Mouse (Mus musculus) 416B (cell line): ENCODE results near the gene Gcnt1.

Experiments
- DNase-seq: peaks from one replicate; pipeline ENCODE4 v3.0.0; 2011; ENCODE audit warnings: low read depth

Gcnt1 gene

DNA sequence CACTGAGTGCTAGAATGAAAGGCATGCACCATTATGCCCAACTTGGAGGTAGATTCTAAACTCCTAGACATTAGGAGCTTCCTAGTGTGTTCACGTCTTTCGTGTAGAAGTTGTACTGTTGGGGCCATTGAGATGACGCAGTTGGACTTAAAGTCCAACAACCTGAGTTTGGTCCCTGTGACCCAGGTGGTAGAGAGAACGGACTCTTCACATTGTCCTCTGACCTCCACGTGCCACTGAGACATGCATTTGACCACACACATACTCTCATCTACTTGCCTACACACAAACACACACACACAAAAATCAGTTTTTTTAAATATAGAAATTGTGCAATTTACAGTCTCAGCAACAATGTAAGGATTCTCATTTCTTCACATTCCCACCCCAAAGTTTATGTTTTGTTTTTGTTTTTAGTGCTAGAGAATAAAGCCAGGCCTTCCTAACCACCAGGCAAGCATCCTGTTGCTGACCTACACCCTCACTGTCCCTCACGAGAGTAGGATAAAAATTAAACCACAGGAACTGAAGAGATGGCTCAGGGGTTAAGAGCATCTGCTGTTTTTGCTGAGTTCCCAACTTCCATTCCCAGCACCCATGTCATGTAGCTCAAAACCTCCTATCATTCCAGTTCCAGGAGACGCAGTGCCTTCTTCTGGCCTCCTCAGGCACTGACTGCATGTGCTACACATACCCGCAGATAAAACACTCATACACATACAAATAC, 6.1 kb downstream of the Gcnt1 start:
- no peak for DNase-seq

DNA sequence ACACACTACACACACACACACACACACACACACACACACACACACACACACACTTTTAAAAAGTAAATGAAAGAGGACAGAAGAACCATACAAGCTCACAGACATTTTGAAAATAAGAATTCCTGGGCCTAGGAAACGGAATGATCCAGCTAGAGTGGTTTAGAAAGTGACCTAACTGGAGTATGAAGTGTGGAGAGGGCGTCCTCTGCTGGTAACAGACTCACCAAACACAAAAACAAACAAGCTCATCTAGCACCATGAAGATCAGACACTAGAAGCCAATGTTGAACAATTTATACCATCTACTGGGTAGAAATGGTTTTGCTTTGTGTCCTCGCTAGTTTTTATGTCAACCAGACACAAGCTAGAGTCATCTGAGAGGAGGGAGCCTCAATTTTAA, 7.9 kb downstream of the Gcnt1 start:
- DNase-seq = peak; percentile 89

DNA sequence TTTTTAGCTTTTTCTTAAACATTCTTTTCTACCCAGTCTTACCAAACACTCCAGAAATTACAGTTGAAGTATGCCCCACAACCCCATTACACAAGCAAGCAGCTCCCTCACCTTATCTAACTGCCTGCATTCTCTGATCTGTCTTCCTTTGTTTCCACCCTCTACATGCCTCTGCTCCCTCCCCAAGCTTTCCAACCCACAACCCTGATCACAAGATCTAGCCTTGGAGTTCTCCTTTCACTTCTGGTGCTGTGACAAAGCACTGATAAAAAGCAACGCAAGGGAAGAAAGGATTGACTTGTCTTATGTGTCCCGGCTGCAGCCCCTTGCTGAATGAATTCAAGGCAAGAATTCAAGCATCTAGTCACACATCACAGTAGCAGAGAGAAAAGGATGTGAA, 11.5 kb downstream of the Gcnt1 start:
- peak; percentile 85 for DNase-seq

DNA sequence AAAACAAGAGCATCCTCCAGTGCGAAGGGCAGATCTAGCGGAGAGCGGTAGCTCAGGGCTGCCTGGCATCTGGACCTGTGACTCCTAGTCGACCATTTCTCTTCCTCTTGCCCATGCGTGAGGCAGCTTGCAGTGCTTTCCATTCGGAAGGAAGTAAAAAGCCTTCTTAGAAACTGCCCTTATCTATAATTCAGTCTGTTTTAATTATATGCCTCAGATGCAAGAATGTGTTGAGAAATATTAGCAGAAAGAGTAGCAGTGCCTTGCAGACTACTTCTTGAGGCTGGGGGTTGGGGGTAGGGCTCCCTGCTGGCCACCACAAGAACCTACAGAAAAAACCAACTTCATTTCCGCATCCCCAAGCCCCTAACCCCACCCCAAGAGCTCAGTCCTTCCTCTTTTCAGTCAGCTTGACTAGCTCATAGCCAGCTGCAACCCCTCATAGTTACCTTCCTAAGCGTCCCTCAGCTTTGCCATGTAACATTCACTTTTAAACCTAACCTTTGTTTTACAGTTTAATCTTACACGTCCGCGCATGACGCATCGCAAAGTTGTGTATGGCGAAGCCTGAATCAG, 13.2 kb downstream of the Gcnt1 start:
- DNase-seq = peak; percentile 91

DNA sequence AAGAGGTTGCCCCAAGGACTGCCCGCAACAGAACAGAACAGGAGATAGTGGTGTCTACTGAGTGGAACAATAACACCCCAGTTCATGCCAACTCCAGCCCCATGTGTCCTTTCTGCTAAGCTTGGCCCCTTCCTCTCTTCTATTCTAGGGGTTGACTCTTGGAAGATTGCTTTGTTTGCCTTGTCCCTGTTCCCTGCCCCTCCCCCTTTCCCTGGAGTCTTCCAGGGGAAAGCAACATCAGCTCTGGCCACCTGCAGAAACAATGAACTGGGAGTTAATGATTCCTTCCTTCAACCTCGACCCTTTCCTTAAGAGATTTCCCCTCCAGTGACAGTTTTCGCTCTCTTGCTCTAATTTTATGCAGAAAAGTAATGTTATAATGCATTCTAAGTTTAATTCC, 15.3 kb downstream of the Gcnt1 start:
- no peak for DNase-seq

DNA sequence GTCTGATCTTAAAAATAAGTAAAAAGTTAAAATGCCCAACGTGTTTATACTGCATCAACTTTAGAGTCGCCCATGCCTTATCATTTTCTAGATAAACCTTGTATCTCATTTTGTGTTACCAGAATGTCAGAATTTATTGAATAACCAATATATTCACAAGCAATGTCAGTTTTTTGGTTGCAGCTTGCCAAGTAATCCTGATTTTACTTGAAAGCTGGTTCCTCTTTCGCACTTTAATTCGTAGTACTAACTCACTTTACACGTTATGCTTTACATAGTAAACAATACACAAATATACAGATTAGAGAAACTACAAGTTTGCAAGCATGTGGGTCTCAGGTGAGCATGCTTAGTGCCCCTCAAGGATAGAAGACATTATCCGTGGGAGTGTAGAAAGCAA, 15.7 kb downstream of the Gcnt1 start:
- DNase-seq = no peak

DNA sequence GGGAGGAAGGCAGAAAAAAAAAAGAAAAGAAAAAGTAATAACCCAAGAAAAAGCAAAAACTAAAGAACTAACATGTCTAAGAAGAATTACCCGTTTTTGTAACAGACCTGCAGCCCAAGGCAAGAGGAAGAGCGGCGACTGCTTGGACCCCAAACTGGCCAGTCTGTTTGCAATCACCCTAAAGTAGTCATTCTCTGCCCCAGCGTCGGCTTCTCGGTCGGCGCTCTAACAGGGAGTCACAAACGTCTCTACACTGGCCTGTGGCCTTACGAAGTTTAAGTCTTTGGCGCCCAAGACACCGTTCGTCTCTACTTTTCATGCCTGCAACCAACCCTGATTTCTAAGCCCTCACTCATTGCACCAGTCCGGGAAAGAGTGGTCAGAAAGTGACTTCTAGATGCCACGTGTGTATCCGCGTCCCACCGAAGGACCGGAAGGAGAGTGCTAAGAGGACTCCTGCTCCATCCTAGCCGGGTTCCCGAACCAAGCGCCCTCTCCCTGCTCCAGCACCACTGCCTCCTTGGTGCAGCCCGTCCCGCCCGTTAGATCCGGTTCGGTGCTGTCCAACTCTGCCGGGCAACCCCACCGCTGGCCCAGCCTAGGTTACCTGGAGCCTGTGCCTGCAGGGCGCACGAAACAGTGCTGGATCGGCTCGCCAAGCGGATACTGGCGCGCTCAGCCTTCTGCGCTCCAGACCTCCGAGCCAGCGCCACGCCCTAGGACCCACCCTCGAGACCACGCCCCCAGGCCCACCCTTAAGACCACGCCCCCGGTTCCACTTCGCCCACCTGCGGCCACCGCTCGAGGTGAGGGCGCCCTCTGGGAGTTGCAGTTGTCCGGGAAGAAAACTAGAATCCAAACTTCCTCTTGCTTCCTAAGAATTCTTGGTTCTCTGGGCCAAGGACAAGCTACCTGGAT, 16.4 kb downstream of the Gcnt1 start:
- peak; percentile 91 for DNase-seq

DNA sequence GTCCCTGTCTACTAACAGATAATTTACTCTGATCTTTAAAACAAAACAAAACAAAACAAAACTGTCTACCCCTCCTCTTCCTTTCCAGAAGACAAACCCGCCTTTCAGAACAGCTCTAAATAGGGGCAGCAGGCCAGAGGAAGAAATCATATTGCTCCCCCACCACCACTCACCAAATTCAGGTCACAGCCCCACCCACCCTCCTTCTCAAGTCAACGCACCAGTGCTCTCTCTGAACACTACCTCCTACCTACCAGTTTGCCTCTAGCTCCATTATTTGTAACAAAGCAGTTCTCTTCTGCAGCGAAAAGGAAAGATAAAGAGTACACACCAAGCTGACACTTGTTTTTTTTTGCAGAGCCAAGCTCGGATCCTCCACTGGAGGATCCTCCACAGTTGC, 17.3 kb downstream of the Gcnt1 start:
- peak; percentile 51 for DNase-seq

DNA sequence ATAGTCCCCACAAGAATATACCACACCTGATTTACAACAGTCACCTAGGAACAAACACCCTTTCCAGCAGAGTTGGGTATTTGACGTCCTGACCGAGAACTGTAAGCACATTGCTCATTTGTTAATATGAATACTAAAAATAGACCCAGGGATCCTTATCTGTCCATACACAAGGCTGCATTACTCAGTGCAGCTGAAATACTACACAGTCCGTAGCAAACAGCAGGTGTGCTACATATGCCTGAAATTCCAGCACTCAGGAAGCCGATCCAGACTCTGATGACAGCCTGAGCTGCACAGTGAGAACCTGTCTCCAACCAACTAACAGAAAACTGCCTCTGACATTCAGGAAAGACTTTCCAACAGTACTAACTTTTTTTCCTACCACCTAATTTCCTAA, 17.8 kb downstream of the Gcnt1 start:
- DNase-seq = peak; percentile 37

DNA sequence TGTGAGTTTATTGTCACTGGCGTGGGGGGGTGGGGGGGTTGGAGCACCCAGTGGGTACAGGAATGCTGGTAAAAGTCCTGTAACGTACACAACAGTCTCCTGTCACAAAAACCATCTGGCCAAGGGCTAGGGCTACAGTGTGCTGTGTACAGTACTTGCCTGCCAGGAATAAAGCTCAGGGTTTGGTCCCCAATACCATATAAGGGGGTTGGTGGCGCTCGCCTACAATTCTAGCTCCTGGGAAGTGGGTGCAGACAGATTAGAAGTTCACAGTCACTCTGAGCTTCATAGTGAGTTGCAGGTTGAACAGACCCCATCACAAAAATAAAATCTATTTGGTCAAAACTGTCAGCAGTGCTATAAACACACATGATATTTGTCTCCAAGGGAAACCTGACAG, 18.3 kb downstream of the Gcnt1 start:
- DNase-seq = peak; percentile 29

DNA sequence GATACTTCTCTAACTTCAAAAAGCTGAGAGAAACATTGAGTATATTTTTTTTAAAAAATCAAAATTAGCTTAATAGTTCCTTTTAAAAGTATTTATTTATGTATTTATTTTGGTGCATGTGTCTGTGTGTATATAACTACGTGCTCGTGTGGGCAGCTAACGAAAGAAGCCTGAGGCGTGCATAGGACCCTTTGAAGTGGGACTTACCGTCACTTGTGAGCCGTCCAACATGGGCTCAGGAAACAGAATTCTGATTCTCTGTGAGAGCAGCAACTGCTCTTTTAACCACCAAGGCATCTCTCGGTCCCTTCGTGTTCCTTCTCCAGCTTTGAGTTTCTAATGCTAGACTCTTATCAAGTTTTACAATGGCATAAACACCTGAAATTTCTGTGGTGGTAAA, 18.9 kb downstream of the Gcnt1 start:
- no peak for DNase-seq

DNA sequence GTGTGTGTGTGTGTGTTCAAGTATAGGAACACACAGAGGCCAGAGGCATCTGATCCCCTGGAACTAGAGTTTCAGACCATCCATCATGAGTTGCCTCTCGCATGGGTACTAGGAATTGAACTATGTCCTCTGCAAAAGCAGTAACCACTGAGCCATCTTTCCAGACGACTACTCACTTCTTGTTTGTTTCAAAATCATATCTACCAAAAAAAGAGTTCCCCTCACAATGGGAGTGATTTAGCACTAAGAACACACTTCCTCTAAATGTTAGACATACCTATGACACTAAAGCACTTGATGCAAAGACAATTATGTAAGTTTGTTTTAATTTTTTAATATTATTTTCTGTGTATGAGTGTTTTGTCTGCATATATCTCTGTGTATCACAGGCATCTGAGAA, 24.8 kb downstream of the Gcnt1 start:
- no peak for DNase-seq

DNA sequence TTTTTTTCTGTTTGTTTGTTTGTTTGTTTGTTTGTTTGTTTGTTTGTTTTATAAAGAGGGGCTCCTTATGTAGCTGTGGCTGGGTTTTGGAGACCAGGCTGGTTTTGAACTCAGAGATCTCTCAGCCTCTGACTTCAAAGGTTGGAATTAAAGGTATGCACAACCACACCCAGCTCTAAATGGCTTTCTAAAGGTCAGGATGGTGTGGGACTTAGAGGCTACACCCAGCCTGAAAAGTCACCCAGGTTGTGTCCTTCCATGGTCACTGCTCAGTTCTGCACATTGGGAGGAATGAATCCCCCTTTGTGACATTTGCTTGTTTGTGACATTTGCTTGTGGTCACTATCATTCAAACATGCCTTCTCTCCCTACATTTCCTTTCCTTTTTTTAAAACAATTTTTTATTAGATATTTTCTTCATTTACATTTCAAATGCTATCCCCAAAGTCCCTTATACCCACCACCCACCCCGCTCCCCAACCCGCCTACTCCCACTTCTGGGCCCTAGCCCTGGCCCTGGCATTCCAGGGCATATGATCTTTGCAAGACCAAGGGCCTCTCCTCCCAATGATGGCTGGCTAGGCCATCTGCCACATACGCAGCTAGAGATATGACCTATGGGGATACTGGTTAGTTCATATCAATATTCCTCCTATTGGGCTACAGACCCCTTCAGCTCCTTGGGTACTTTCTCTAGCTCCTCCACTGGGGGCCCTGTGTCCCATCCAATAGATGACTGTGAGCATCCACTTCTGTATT, 25.7 kb downstream of the Gcnt1 start:
- DNase-seq = no peak

DNA sequence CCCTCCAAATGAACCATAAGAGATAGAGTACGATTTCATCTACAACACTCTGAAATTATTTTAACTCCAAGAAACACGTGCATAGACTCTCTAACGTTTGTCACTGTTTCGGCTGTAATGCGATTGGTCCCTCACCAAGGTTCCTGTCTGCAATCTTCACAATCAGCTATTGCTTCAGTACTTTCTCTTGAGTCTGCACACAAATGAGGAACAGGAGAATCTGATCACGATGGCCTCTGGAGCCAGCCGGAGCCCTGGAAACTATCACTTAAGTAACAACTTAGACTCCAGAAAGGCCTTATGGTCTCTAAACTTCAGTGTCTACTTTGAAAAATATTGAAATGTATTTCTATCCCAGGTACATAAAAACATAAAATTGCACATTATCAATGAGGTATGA, 27.8 kb downstream of the Gcnt1 start:
- DNase-seq = peak; percentile 68

DNA sequence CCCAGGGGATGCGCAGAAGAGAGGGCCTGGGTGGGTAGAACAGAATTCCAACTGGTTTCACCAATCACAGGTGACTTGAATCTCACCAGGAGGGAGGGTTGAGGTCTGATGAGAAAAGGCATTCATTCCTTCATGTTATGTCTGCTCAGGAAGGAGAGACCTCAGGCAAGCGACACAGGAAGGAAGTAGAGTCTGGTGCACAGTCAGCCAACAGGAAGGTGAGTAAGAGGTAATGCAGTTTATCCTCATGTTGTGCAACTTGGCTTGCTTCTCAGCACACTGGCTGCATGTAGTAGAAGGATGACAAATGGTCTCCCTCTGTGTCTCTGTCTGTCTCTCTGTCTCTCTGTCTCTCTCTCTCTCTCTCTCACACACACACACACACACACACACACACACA, 33.1 kb downstream of the Gcnt1 start:
- DNase-seq = peak; percentile 92

DNA sequence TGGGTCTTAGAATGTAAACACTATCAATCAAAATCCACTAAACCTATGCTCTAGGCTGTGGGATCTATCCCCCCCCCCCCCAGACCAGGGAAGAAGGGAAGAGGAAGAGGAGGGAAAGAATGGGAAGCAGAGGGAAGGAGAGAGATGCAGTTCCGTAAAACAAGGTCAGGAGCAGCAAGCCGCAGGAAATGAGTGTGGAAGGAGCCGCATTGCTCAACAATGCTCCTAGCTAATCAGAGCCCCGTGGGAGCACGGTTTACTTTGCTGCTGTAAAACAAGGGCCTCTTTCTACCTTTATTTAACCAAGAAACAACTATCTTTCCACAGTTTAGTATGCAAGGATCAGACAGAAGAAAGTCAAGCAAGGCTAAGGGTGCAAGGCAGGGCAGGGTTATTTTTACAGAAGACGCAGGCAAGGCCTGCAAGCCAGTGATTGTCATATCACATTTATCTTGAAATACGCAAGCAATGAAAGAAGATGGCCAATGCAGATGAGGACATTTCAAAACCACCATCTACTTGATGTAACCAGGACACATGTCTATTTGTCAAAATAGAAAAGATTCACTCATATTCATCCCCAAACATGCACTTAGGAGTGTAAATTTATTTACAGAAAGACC, 35.5 kb downstream of the Gcnt1 start:
- DNase-seq = no peak

DNA sequence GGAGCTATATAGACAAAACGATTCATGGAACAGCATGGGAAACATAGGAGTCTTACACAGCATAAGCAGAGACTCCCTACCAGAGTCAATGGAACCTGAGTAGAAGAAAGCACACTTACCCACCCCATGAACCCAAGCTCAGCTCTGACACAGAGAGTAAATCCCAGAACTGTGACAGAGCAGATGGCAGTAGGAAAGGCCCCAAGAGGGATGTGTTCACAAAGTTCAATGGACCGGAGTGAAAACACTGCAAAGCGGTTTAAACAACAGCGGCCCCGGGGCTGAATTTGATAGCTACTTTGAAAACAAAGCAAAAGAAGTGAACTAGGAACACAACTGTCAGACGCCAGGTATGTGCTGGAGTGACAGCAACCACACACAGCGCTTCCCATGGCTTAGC, 36.0 kb downstream of the Gcnt1 start:
- DNase-seq = no peak

DNA sequence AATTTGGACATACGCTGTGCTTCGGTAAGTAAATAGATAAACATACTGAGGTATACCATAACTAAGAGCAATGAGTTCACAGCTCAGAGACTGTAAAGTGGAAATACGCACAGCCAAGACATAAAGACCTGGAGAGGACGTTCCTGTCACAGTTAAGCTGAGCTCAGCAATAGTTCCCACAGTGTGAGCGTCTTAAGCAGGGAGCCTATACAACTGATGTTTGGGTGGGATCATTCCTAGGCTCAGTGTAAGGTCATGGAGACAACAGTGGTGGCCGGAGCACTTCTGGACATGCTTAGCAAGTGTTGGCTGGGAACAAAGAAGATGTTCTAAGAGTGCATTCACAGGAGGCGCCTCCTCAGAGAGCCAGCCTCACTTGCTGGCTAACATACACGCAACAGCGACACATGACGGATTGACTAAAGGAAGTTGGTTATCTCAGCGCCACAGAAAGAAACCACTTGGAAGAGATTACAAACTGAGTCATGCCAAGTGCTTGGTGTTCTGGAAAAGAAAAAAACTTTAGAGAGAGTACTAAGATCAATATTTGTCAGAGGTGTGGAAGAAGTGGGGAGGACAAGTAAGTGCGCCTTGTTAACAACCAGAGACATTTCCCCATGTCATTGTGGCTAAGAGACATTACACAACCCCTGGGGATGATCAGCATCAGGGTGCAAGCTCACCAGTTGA, 37.9 kb downstream of the Gcnt1 start:
- DNase-seq = peak; percentile 94

DNA sequence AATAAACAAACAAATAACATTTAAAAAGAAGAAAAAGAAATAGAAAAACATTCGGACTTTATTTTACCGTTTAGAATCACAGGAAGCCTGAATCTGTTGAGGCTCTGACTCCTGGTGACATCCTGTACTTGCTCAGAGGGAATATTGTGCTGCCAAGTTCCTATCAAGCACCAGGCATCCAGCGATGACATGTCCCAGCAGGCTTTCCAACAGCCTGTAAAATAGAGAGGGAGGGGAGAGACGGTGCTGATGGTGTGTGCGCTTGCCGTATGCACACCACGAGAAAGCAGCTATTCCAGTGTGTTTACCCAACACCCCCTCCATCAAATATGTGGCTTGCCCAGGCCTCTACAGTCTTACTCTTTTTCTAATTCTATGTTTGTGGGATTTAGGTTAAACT, 39.6 kb downstream of the Gcnt1 start:
- no peak for DNase-seq

DNA sequence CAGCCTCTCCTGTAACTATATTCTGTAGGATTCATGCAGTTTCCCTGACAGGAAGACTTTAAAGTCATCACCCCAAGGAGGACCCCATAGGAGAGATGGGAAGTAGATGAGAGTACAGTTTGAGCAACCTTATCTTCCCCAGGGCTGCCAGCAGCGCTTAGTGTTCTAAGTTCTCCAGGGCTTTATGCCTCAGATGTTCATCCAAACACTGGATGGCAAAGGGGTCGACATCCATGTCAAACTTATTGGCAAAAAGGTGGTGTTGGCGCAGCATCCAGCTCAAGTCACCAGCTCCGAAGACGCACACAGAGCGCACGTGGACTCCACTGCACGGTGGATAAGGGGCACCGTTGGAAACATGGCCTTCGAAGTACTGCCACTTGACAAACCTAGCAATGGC, 43.7 kb downstream of the Gcnt1 start:
- DNase-seq = no peak

DNA sequence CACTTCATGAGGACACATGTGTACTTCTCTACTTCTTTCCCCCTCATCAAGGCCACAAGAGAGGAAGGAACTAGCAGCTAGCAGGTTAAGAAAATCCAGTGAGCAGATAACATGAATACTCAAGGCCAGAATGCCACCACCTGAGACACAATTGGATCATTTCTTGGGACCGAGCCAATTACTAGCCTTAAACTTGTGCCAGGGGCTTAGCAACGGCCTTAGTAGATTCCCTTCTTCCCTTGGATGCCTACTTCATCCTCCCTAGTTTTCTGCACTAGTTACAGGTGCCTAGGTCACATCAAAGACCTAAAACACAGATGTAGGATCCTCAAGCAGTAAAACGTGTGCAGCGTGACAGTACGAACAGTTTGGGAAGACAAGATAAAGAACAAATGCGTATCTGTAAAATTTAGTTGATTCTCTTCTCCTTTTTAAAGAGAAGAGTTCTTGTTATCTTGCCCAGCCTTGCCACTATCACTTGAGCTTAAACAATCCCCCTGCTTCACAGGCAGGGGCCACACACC, 44.7 kb downstream of the Gcnt1 start:
- DNase-seq = peak; percentile 73
